Mouse (Mus musculus): Measurements from ENCODE around the gene Eif4g1.

DNA sequence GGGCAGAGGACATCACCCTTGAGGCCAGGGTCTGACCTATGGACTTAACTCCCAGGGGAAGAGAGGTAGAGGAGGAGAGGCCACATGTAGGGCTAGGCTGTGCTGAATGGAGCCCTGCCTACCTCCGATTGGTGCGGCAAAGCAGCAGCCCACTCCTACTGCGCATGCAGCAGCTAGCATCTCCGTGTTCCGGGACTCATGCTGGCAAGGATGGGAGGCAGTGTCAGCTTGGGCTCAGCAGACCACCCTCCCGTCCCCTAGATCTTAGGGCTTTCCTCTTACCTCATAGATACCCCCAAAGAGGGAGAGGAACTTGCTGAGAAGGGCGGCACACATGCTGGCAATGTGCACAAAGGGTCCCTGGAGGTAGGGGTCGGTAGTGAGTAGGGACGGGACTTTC is 44.1 kb downstream of the Eif4g1 start:
- TF ChIP-seq MYOD1 (IDR thresholded peaks at IDR 0.05; ENCODE audit: control insufficient read depth in 1 of 3, insufficient read length in 2 of 3, low read depth in 2 of 3) (no peak), MAX (IDR thresholded peaks at IDR 0.05; ENCODE audit: low read depth) (no peak), POLR2A (IDR thresholded peaks at IDR 0.05; ENCODE audit: insufficient read length, low read depth) (no peak), MYOG (IDR thresholded peaks at IDR 0.05; ENCODE audit: control insufficient read depth in 1 of 3, insufficient read depth in 1 of 3, insufficient read length in 2 of 3, low read depth in 2 of 3) (no peak), POLR2AphosphoS2 (IDR thresholded peaks at IDR 0.05; ENCODE audit: insufficient read length, low read depth) (no peak), TCF12 (IDR thresholded peaks at IDR 0.05; ENCODE audit: insufficient read depth, poor library complexity, severe bottlenecking) (no peak), SRF (IDR thresholded peaks at IDR 0.05; ENCODE audit: control insufficient read depth, insufficient read length, low read depth) (no peak), USF1 (IDR thresholded peaks at IDR 0.05; ENCODE audit: low read depth) (no peak)

Data from myocyte (in vitro differentiated cells).